Mouse (Mus musculus): ENCODE measurements around the gene Olfr218. TPM values are rescaled to one million over a fixed set of nuclear protein-coding genes. Genes with fewer than 3 reads are reported as not detected.
"Not testable (repeated sequence)": the region's sequence is repeated elsewhere in the genome, so short reads cannot be mapped to it uniquely, and the experiment has no call there.

The Olfr218 gene
- polyA plus RNA-seq (2015; fragmentation: Nextera tagmentation; extraction: Ambion mirVana) = not detected in 2 replicates

DNA sequence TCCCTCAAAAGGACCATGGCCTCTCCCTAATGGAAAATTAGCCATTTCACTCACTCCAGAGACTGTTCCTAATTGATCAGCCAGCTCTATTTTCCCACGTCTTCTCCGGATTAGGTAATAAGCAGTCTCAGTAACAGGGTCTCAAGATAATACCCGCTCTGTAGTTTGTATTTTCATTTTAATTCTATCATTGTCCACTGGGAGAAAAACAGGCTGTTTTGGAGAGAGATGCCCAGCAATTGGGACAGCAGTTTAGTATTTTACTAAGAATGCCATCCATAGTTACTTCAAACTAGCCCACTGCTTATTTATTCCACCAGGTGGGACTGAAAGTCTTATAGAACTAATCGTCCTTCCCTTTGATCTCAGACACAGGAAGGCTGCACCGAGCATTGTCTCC, at the start of gene Olfr218:
Gene Olfr218 (plus strand): TSS at position 301 of the 400 bp plus-strand sequence.
- Histone ChIP-seq H3K9me3 (no peaks in the 10 kb centered on the region), H3K27ac (replicated peaks) (no peak within 1 kb of the TSS), H3K9ac (replicated peaks) (no peak within 1 kb of the TSS), H3K36me3 (no peaks in the 10 kb centered on the region), H3K27me3 (no peaks in the 10 kb centered on the region), H3K4me3 (no peak within 1 kb of the TSS), H3K4me1 (no peaks in the 10 kb centered on the region), H3K4me2 (replicated peaks) (no peak within 1 kb of the TSS)
- ATAC-seq (replicated peaks) = no peak
- 53% methylated on average over 5 of the region's 5 CpGs for WGBS

- no peaks in the 10 kb centered on the region for H3K9me3 ChIP-seq
- no peak overlapping the region for H3K27ac ChIP-seq (replicated peaks)
- no peak overlapping the region for H3K9ac ChIP-seq (replicated peaks)
Observed at GRCm38 (mm10) chr1:173174154-173174842, 23.3 kb upstream of the Olfr218 start.

DNA sequence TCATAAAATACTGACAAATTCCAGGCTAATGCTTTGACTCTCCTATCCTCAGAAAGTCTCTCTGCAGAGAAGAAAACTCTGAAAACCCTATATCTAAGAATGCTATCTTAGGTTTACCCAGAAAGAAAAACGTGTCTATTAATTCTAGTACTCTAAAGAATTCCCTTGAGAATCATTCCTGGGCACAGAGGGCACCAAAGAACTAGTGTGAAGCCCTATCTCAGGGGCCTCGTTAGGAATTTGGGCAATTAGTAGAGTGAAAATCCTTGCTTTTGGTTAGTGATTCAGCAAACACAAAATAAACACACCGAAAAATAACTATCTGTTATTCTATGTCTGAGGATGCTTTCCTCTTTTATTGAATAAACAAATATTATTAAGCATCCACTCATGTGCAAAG, 7.1 kb upstream of the Olfr218 start, which contains the start of gene Olfr1406:
Gene Olfr1406 (minus strand): TSS at position 101 of the 400 bp plus-strand sequence.
- WGBS = 58% methylated on average over 3 of the region's 3 CpGs
- ATAC-seq (replicated peaks) = no peak
- no peak within 1 kb of the TSS for H3K27ac ChIP-seq (replicated peaks)
- no peak within 1 kb of the TSS for H3K9ac ChIP-seq (replicated peaks)
- H3K4me1 ChIP-seq = no peaks in the 10 kb centered on the region
- H3K36me3 ChIP-seq = no peaks in the 10 kb centered on the region
- H3K4me3 ChIP-seq = no peak within 1 kb of the TSS
- no peaks in the 10 kb centered on the region for H3K27me3 ChIP-seq
- H3K9me3 ChIP-seq = no peaks in the 10 kb centered on the region
- no peak within 1 kb of the TSS for H3K4me2 ChIP-seq (replicated peaks)

More at GRCm38 (mm10) chr1:173174154-173174842, 23.3 kb upstream of the Olfr218 start:
- Histone ChIP-seq H3K4me1 (no peaks in the 10 kb centered on the region), H3K4me2 (replicated peaks) (no peak overlapping the region), H3K36me3 (no peaks in the 10 kb centered on the region), H3K27me3 (no peaks in the 10 kb centered on the region), H3K4me3 (no peak overlapping the region)
- ATAC-seq (replicated peaks) = no peak

DNA sequence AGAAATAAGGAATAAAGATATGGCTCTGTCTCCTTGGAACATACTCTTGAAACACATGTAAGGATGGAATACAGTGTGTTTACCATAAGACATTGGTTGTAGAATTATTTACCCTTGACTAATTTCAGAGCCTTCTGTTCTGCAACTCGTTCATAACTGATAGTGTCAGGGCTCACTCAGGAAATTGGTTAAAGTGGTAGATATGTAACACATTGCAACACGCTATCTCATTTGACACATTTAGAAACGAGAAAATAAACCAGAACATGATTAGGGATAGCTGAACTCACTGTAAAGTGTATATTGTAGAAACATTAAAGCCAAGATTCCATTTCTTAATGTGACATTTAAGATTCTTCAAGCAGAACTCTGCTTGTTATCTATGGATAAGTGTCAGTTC, 5.5 kb upstream of the Olfr218 start:
- H3K27ac ChIP-seq (replicated peaks) = no peak overlapping the region
- H3K36me3 ChIP-seq = no peaks in the 10 kb centered on the region
- H3K4me1 ChIP-seq = no peaks in the 10 kb centered on the region
- H3K9me3 ChIP-seq = no peaks in the 10 kb centered on the region
- 78% methylated on average over 3 of the region's 3 CpGs for WGBS
- no peak overlapping the region for H3K9ac ChIP-seq (replicated peaks)
- no peak overlapping the region for H3K4me2 ChIP-seq (replicated peaks)
- no peak overlapping the region for H3K4me3 ChIP-seq
- no peaks in the 10 kb centered on the region for H3K27me3 ChIP-seq
- ATAC-seq (replicated peaks) = no peak

GRCm38 (mm10) chr1:173196359-173196758, 1.2 kb upstream of the Olfr218 start:
- ATAC-seq (replicated peaks) = no peak
- Histone ChIP-seq H3K4me3 (no peak overlapping the region), H3K4me2 (replicated peaks) (no peak overlapping the region), H3K9ac (replicated peaks) (no peak overlapping the region), H3K27ac (replicated peaks) (no peak overlapping the region), H3K4me1 (no peaks in the 10 kb centered on the region), H3K9me3 (no peaks in the 10 kb centered on the region), H3K36me3 (no peaks in the 10 kb centered on the region), H3K27me3 (no peaks in the 10 kb centered on the region)
- 88% methylated on average over 2 of the region's 2 CpGs for WGBS

DNA sequence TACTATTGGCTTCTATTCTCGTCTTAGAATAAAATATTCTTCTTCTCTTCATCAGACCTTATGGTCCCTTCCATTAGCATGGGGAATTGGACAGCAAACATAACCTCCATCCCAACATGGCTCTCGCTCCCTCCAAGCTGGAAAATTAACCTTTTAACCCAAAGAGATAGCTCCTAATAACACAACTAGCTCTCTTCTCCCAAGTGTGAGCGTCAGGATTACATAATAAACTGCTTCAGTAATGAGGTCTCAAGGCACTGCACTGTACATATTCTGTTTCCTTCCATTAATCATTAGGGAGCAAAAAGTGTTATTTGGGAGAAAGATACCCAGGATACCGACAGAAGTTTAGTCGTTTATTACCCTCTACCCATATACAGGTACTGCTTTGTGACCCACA, 14.5 kb downstream of the Olfr218 start, which contains the start of gene Olfr1404:
Gene Olfr1404 (plus strand): TSS at position 301 of the 400 bp plus-strand sequence.
- Histone ChIP-seq H3K4me3 (no peak within 1 kb of the TSS), H3K27me3 (no peaks in the 10 kb centered on the region), H3K9me3 (no peaks in the 10 kb centered on the region), H3K4me1 (no peaks in the 10 kb centered on the region), H3K27ac (replicated peaks) (no peak within 1 kb of the TSS), H3K9ac (replicated peaks) (no peak within 1 kb of the TSS), H3K4me2 (replicated peaks) (no peak within 1 kb of the TSS), H3K36me3 (no peaks in the 10 kb centered on the region)
- ATAC-seq (replicated peaks) = no peak
- 86% methylated on average over 5 of the region's 5 CpGs for WGBS

GRCm38 (mm10) chr1:173216481-173216880, 18.9 kb downstream of the Olfr218 start:
- H3K27me3 ChIP-seq = no peaks in the 10 kb centered on the region
- no peak overlapping the region for H3K9ac ChIP-seq (replicated peaks)
- no peaks in the 10 kb centered on the region for H3K36me3 ChIP-seq
- no peaks in the 10 kb centered on the region for H3K4me1 ChIP-seq
- ATAC-seq (replicated peaks) = no peak
- 93% methylated on average over 3 of the region's 3 CpGs for WGBS
- H3K9me3 ChIP-seq = no peaks in the 10 kb centered on the region
- no peak overlapping the region for H3K27ac ChIP-seq (replicated peaks)
- H3K4me3 ChIP-seq = no peak overlapping the region
- no peak overlapping the region for H3K4me2 ChIP-seq (replicated peaks)

DNA sequence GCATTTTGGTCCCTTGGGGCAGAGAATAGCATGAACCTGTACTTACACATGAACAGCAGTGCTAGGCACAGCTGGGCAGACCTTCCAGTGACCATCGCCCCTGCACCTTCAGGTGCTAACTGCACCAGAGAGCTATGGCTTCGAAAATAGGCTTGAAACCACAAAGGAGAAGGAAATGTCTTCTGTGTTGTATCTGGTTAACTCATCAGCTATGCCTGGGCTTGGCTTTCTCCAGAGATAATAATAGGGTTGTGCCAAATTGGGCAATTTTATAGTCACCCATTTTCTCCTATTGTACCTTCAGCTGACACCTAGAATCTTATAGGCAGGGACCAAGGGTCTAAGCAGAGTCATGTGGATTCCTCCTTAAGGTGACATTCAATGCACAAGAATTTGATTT, 29.5 kb downstream of the Olfr218 start, which contains the start of gene Fcer1a:
Gene Fcer1a (minus strand): TSS at position 134 of the 400 bp plus-strand sequence.
- 92% methylated on average over 2 of the region's 2 CpGs for WGBS
- no peaks in the 10 kb centered on the region for H3K9me3 ChIP-seq

DNA sequence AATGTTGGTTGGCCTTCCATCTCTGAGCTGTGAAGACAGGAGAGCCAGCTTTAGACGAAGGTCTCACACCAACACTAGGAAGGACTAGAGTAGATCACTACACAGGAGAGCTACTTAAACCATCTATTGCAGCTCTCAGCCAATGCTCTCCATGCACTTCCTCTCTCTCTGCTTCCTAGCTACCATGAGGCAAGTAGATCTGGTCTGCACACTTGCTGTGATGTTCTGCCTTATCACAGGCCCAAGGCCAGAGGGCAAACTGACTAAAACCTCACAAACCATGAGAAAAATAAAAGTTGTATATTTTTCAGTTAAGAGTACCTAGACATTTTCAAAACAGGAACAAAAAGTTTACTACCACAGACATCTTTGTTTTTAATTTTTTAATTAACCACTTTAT, 39.4 kb downstream of the Olfr218 start:
- not testable (repeated sequence) for H3K4me1 ChIP-seq; H3K4me3 ChIP-seq; H3K9ac ChIP-seq (replicated peaks); H3K36me3 ChIP-seq; ATAC-seq (replicated peaks); H3K4me2 ChIP-seq (replicated peaks); H3K27ac ChIP-seq (replicated peaks); H3K9me3 ChIP-seq; H3K27me3 ChIP-seq
- 95% methylated on average over 1 of the region's 1 CpGs for WGBS

More for the DNA sequence above, 29.5 kb downstream of the Olfr218 start, which contains the start of gene Fcer1a:
- no peak within 1 kb of the TSS for H3K4me3 ChIP-seq
- no peak within 1 kb of the TSS for H3K4me2 ChIP-seq (replicated peaks)
- H3K27ac ChIP-seq (replicated peaks) = no peak within 1 kb of the TSS
- no peaks in the 10 kb centered on the region for H3K4me1 ChIP-seq
- H3K27me3 ChIP-seq = no peaks in the 10 kb centered on the region
- ATAC-seq (replicated peaks) = no peak
- H3K36me3 ChIP-seq = no peaks in the 10 kb centered on the region
- H3K9ac ChIP-seq (replicated peaks) = no peak within 1 kb of the TSS

- Histone ChIP-seq H3K4me2 (replicated peaks) (no peak overlapping the region), H3K27me3 (no peaks in the 10 kb centered on the region), H3K9ac (replicated peaks) (no peak overlapping the region), H3K4me3 (no peak overlapping the region), H3K27ac (replicated peaks) (no peak overlapping the region), H3K36me3 (no peaks in the 10 kb centered on the region), H3K4me1 (no peaks in the 10 kb centered on the region), H3K9me3 (no peaks in the 10 kb centered on the region)
- 94% methylated on average over 3 of the region's 3 CpGs for WGBS
- no peak for ATAC-seq (replicated peaks)
Observed at GRCm38 (mm10) chr1:173249888-173250287, 52.3 kb downstream of the Olfr218 start.

Measured in forebrain, embryonic 15.5 days (tissue).